Mouse (Mus musculus) embryo, embryonic 10.5 days (tissue): ENCODE data around the gene 3110040N11Rik.

Experiments
- DNase-seq: peaks from one replicate; pipeline ENCODE4 v3.0.0-alpha.2; 2015; ENCODE audit warnings: low spot score

3110040N11Rik gene

GRCm38 (mm10) chr7:81738720-81739385 lies 50.4 kb downstream of the 3110040N11Rik start:
- DNase-seq, result no peak

- no peak for DNase-seq
Measured at GRCm38 (mm10) chr7:81735300-81736048, 53.8 kb downstream of the 3110040N11Rik start.

- no peak for DNase-seq
Measured at GRCm38 (mm10) chr7:81732183-81733089, 56.8 kb downstream of the 3110040N11Rik start.
